Mouse (Mus musculus): Measurements from ENCODE around the gene Ifnar2. TPM values are rescaled to one million over a fixed set of nuclear protein-coding genes. Genes with fewer than 3 reads are reported as not detected.

Ifnar2 gene
- 54.6 and 58.1 TPM in 2 replicates for polyA plus RNA-seq (2015; fragmentation: Nextera tagmentation; extraction: Ambion mirVana)

GRCm38 (mm10) chr16:91372577-91373472, at the start of gene Ifnar2:
Gene Ifnar2, plus strand, starts transcription at chr16:91372783.
- H3K27me3 ChIP-seq, result no peaks in the 10 kb centered on the region
- peak within 1 kb of the TSS; percentile 94 for H3K9ac ChIP-seq
- ATAC-seq (ENCODE audit: low FRiP score, low read depth), result peak; percentile 90
- peak within 1 kb of the TSS; percentile 90 for H3K27ac ChIP-seq
- under 1% methylated on average over 62 of the region's 62 CpGs for WGBS
- H3K4me2 ChIP-seq (replicated peaks), result peak within 1 kb of the TSS; percentile 80
- peak within 1 kb of the TSS; percentile 85 for H3K4me3 ChIP-seq
- 0 out of 2 replicates have a peak, but pooled peaks cover 6% of the 10 kb centered on the region for H3K9me3 ChIP-seq
- peaks cover 10% of the 10 kb centered on the region; the same call in 1 of the 2 replicates for H3K36me3 ChIP-seq
- peaks cover 27% of the 10 kb centered on the region for H3K4me1 ChIP-seq

DNA sequence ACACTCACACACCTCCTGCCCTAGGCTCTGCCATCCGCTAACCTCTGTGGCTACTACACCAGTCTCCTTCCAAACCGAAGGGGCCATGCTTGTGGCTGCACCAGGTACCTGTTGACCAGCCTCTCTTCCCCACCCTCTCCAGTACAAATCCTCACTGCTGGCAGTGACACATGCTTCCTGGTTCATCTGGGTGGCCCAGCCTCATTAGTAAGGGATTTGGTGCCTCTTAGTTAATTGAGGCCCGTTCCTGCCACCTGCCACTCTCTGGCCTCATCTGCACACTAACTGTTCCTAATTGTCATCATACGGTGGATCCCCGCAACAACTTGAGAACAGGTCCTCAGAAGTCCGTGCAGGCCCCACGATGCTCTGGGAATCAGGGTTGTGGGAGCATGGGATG, 45.0 kb upstream of the Ifnar2 start:
- no peak overlapping the region for H3K9ac ChIP-seq
- no peaks in the 10 kb centered on the region for H3K9me3 ChIP-seq
- no peaks in the 10 kb centered on the region for H3K36me3 ChIP-seq
- ATAC-seq (ENCODE audit: low FRiP score, low read depth), result no peak
- H3K27me3 ChIP-seq, result peaks cover 27% of the 10 kb centered on the region
- H3K4me1 ChIP-seq, result no peaks in the 10 kb centered on the region
- H3K4me2 ChIP-seq (replicated peaks), result no peak overlapping the region
- 66% methylated on average over 7 of the region's 7 CpGs for WGBS
- H3K4me3 ChIP-seq, result no peak overlapping the region
- no peak overlapping the region for H3K27ac ChIP-seq

- 83% methylated on average over 19 of the region's 19 CpGs for WGBS
- Histone ChIP-seq H3K4me3 (no peak overlapping the region), H3K27me3 (peaks cover 21% of the 10 kb centered on the region; the same call in 1 of the 2 replicates), H3K4me1 (no peaks in the 10 kb centered on the region), H3K36me3 (no peaks in the 10 kb centered on the region), H3K27ac (no peak overlapping the region), H3K9ac (no peak overlapping the region), H3K4me2 (replicated peaks) (no peak overlapping the region), H3K9me3 (no peaks in the 10 kb centered on the region)
- no peak for ATAC-seq (ENCODE audit: low FRiP score, low read depth)
These were observed 43.7 kb upstream of the Ifnar2 start for GRCm38 (mm10) chr16:91328922-91329321.

- H3K9ac ChIP-seq, result no peak overlapping the region
- 78% methylated on average over 6 of the region's 6 CpGs for WGBS
- H3K4me2 ChIP-seq (replicated peaks), result no peak overlapping the region
- no peak overlapping the region for H3K27ac ChIP-seq
- H3K4me1 ChIP-seq, result peaks cover 5% of the 10 kb centered on the region
- H3K9me3 ChIP-seq, result no peaks in the 10 kb centered on the region
- no peak overlapping the region for H3K4me3 ChIP-seq
- ATAC-seq (ENCODE audit: low FRiP score, low read depth), result no peak
- H3K27me3 ChIP-seq, result peaks cover 18% of the 10 kb centered on the region; the same call in 1 of the 2 replicates
- no peaks in the 10 kb centered on the region for H3K36me3 ChIP-seq
These were observed 42.1 kb upstream of the Ifnar2 start for GRCm38 (mm10) chr16:91330496-91330895.

- no peak for ATAC-seq (ENCODE audit: low FRiP score, low read depth)
- Histone ChIP-seq H3K36me3 (no peaks in the 10 kb centered on the region), H3K27ac (no peak overlapping the region), H3K27me3 (peaks cover 23% of the 10 kb centered on the region; the same call in 1 of the 2 replicates), H3K4me2 (replicated peaks) (no peak overlapping the region), H3K4me3 (no peak overlapping the region), H3K9ac (no peak overlapping the region), H3K4me1 (peaks cover 5% of the 10 kb centered on the region), H3K9me3 (no peaks in the 10 kb centered on the region)
- WGBS, result 26% methylated on average over 5 of the region's 5 CpGs
These were observed 41.4 kb upstream of the Ifnar2 start for GRCm38 (mm10) chr16:91331153-91331552.

DNA sequence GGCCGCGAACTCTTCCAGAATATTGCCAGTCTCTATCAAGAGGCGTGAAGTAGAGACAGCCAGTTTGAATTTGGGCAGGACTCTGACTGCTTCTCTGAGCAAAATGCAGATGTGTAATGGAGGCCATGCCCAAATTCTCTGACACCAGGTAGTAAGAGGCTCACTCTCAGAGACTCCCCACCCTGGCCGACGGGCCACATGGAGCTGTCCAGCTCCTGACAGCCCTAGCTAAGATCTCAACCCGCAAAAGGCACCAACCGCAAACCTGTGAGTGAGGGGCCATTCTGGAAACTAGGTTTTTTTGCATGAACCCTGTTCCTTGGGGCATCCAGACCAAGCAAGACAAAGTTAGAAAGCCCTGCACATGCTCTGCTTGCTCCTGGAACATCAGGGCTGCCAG, 39.7 kb upstream of the Ifnar2 start:
- no peak overlapping the region for H3K27ac ChIP-seq
- peaks cover 5% of the 10 kb centered on the region for H3K4me1 ChIP-seq
- H3K27me3 ChIP-seq, result 0 out of 2 replicates have a peak, but pooled peaks cover 25% of the 10 kb centered on the region
- H3K4me3 ChIP-seq, result no peak overlapping the region
- WGBS, result 50% methylated on average over 7 of the region's 7 CpGs
- no peak overlapping the region for H3K9ac ChIP-seq
- no peaks in the 10 kb centered on the region for H3K9me3 ChIP-seq
- no peaks in the 10 kb centered on the region for H3K36me3 ChIP-seq
- ATAC-seq (ENCODE audit: low FRiP score, low read depth), result no peak
- no peak overlapping the region for H3K4me2 ChIP-seq (replicated peaks)

- ATAC-seq (ENCODE audit: low FRiP score, low read depth), result no peak
- H3K9me3 ChIP-seq, result no peaks in the 10 kb centered on the region
- no peaks in the 10 kb centered on the region for H3K36me3 ChIP-seq
- H3K4me3 ChIP-seq, result no peak overlapping the region
- 12% methylated on average over 10 of the region's 10 CpGs for WGBS
- no peak overlapping the region for H3K4me2 ChIP-seq (replicated peaks)
- H3K4me1 ChIP-seq, result peaks cover 5% of the 10 kb centered on the region
- H3K27me3 ChIP-seq, result 0 out of 2 replicates have a peak, but pooled peaks cover 17% of the 10 kb centered on the region
- H3K9ac ChIP-seq, result no peak overlapping the region
- no peak overlapping the region for H3K27ac ChIP-seq
These were observed 38.2 kb upstream of the Ifnar2 start for GRCm38 (mm10) chr16:91334190-91334893.

- no peaks in the 10 kb centered on the region for H3K9me3 ChIP-seq
- H3K36me3 ChIP-seq, result no peaks in the 10 kb centered on the region
- peaks cover 5% of the 10 kb centered on the region for H3K4me1 ChIP-seq
- H3K9ac ChIP-seq, result no peak overlapping the region
- 0 out of 2 replicates have a peak, but pooled peaks cover 14% of the 10 kb centered on the region for H3K27me3 ChIP-seq
- ATAC-seq (ENCODE audit: low FRiP score, low read depth), result no peak
- WGBS, result 73% methylated on average over 4 of the region's 4 CpGs
- no peak overlapping the region for H3K4me2 ChIP-seq (replicated peaks)
- no peak overlapping the region for H3K27ac ChIP-seq
- no peak overlapping the region for H3K4me3 ChIP-seq
These were observed 35.8 kb upstream of the Ifnar2 start for GRCm38 (mm10) chr16:91336753-91337152.

- no peak overlapping the region for H3K4me3 ChIP-seq
- no peak for ATAC-seq (ENCODE audit: low FRiP score, low read depth)
- H3K27me3 ChIP-seq, result 0 out of 2 replicates have a peak, but pooled peaks cover 14% of the 10 kb centered on the region
- H3K9me3 ChIP-seq, result no peaks in the 10 kb centered on the region
- H3K4me2 ChIP-seq (replicated peaks), result no peak overlapping the region
- WGBS, result 56% methylated on average over 5 of the region's 5 CpGs
- H3K27ac ChIP-seq, result no peak overlapping the region
- no peaks in the 10 kb centered on the region for H3K36me3 ChIP-seq
- peaks cover 5% of the 10 kb centered on the region for H3K4me1 ChIP-seq
- H3K9ac ChIP-seq, result no peak overlapping the region
These were observed 35.1 kb upstream of the Ifnar2 start for GRCm38 (mm10) chr16:91337480-91337879.

DNA sequence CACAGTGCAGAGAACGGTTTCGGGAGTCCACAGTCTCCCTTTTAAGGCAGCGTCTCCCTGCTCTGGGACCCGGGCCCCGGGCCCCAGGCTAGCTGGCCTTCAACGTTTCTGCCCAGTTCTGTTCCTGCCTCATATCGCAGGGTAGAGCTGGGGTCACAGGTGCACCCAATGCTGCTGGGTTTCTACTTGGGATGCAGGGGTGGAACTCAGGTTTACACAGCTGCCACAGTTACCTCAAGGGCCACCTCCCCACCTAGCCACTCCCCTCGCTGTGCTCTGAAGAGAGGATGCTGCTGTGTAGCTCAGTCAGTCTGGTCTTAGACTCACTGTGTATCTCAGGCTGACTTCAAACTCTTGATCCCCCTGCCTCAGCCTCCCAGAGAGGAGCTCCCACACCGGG, 26.1 kb upstream of the Ifnar2 start:
- no peak for ATAC-seq (ENCODE audit: low FRiP score, low read depth)
- Histone ChIP-seq H3K4me2 (replicated peaks) (no peak overlapping the region), H3K36me3 (no peaks in the 10 kb centered on the region), H3K9ac (no peak overlapping the region), H3K27ac (no peak overlapping the region), H3K27me3 (peaks cover 17% of the 10 kb centered on the region), H3K4me3 (no peak overlapping the region), H3K4me1 (no peaks in the 10 kb centered on the region), H3K9me3 (no peaks in the 10 kb centered on the region)
- 76% methylated on average over 9 of the region's 9 CpGs for WGBS

DNA sequence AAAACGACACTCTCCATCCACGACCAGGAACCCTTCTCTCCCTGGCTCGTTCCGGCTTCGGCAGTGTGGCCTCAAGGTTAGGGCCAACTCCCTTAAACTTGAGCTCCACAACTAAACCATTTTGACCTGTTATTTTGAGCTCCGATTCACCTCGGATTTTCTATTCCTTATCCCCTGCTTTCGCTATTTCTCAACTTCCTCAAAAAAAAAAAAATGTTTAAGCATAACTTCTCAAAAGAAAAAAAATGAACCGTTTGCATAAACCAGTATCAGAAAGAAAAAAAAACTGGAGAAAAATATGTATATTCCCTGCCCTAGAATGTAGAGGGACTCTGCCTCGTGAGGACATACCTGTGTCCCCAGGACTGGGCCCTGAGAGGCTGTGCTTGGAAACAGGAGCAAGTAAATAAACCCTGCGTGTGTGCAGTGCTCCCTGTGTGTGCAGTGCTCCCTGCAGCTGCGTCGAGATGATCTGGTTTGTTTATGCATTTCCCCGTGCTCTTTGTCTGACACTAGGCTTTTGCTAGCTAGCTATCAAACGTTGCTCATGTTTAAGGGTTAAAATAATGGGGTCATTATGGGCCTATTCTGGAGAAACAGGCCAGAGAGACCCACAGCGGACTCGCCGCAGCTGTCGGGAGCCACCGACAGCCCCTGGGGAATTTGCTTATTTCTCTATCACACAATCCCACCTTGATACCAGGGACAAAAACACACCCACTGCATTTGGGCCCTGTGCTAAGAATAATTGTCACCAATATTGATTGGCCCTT, 24.9 kb upstream of the Ifnar2 start:
- no peak for ATAC-seq (ENCODE audit: low FRiP score, low read depth)

DNA sequence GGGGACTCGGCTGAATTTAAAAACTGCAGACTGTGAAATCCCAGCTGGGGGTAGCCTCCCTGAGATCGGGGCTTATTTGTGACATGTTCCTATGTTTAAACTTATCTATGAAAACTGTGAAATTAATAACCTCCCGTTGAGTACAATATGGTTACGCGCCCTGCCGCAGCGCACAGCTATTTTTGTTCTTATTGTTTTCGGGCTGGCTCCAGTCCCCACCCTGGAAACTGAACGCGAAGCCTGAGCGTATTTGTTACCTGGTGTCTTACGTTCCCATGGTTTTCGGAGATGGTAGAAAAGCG, 24.4 kb upstream of the Ifnar2 start:
- Histone ChIP-seq H3K27ac (no peak overlapping the region), H3K9me3 (no peaks in the 10 kb centered on the region), H3K9ac (no peak overlapping the region), H3K4me3 (no peak overlapping the region), H3K36me3 (no peaks in the 10 kb centered on the region), H3K27me3 (peaks cover 24% of the 10 kb centered on the region), H3K4me1 (no peaks in the 10 kb centered on the region), H3K4me2 (replicated peaks) (no peak overlapping the region)
- WGBS, result 75% methylated on average over 14 of the region's 14 CpGs
- no peak for ATAC-seq (ENCODE audit: low FRiP score, low read depth)

More for the DNA sequence above, 24.9 kb upstream of the Ifnar2 start:
- Histone ChIP-seq H3K9me3 (no peaks in the 10 kb centered on the region), H3K4me3 (no peak overlapping the region), H3K9ac (no peak overlapping the region), H3K4me1 (no peaks in the 10 kb centered on the region), H3K27ac (no peak overlapping the region), H3K4me2 (replicated peaks) (no peak overlapping the region), H3K27me3 (peaks cover 18% of the 10 kb centered on the region), H3K36me3 (no peaks in the 10 kb centered on the region)
- 66% methylated on average over 20 of the region's 20 CpGs for whole genome bisulfite sequencing

All from limb, embryonic 13.5 days (tissue).